Mouse (Mus musculus) kidney, adult 9 months (tissue): ENCODE data around the gene Asb16.

Experiments used
- DNase-seq: peaks from one replicate; pipeline ENCODE4 v3.0.0; 2022

Asb16 gene

DNA sequence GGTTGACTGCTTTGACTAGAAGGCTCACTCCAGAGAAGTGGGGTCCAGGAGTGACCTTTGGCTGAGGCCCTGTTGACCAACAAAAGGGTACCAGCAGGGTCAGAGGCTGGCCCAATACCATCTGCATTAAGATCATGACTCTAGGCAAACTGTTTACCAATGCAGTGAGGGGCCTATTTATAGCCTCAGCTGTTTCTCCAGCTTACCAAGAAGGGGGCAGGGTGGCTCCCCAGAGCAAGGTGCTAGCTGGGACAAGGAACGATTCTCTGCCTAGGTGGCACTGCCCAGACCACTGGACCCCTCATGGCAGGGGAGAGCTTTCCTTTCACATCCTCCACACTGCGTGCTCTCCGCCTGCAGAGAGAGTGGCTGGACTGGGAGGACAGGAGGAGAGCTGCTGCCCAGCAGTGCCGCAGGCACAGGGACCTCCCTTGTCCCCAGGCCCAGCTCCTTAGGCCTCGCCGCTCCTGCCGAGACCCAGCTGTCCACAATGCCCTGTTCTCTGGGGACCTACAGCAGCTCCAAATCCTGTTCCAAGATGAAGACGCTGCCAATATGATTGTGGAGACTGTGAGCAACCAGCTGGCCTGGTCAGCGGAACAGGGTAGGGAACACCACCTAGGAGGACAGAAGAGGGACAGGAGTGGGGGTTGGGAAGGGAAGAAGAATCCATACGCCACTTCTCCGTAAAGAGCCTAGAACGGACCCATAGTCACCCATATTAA, at the start of gene Asb16:
Gene Asb16, plus strand, starts transcription at position 224 of the 725 bp plus-strand sequence.
- no peak for DNase-seq

DNA sequence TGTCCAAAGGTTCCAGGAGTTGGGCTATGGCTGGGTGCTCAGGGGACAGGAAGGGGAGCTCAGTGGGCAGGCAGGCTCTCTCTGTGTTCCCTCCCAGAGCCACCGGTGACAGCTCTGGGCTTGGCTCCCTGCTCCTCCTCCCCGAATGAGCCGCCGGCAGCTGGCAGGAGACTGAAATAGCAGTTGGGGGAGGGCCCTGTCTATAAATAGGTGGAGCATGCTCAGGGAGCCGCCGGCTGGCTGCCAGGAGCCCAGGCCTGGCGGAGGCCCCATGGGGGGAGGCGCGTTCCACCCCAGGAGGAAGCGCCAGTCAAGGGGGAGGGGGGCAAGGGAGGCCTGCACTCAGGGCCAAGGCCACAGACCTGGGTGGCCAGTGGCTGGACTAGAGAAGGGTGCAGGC, 49.8 kb upstream of the Asb16 start:
- peak; percentile 99 for DNase-seq

DNA sequence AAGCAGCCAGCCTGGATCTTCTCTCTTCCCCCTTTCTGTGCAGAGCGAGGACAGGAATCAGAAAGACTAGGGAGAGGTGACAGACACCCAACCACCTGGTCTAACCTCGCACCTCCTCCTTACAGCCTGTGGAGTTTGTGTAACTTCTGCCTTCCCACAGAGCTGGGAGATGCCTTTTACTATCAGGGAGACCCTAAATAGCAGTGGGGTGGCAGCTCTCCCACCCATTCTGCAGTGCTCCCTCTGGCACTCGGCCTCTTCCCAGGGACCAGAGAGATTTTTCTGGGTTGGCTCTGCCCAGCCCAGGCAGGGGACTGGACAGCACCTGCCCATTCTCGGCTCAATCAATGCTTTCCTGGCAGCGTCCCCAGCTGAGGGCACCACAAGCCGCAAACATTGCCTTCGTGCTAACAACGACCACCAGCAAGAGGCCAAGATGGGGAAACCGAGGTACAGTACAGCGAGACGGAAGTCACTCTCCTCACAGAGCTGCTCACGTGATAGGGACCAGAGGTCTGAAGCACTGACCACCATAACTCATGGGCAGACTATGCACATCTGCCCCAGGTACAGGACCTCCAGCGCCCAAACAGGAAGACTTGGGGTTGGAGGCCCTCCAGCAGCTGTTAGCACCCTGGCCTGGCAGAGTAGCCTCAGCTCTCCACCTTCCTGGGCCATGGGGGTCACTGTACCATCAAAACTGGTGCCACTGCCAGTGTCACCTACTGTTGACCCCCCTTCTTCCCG, 49.1 kb upstream of the Asb16 start:
- DNase-seq: peak; percentile 38

- peak; percentile 52 for DNase-seq
These were observed 48.6 kb upstream of the Asb16 start for GRCm38 (mm10) chr11:102219994-102220346.

DNA sequence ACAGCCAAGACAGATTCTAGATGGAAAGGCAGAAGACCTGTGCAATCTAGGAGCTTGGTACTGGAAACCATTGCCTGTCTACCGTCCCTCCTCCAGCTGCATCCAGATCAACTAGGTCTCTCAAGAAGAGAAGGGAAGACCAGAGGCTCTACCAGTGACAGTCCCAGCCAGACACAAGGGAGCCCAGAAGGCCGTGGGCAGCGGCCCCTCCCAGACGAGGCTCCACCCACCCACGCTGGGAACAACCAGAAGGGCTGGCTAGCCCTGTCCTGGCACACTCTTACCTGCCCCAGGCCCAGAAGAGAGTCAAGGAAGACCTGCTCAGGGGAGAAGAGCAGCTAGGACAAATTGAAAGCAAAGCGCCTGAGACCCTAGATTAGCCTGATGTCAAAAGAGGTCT, 48.1 kb upstream of the Asb16 start:
- DNase-seq: no peak

DNA sequence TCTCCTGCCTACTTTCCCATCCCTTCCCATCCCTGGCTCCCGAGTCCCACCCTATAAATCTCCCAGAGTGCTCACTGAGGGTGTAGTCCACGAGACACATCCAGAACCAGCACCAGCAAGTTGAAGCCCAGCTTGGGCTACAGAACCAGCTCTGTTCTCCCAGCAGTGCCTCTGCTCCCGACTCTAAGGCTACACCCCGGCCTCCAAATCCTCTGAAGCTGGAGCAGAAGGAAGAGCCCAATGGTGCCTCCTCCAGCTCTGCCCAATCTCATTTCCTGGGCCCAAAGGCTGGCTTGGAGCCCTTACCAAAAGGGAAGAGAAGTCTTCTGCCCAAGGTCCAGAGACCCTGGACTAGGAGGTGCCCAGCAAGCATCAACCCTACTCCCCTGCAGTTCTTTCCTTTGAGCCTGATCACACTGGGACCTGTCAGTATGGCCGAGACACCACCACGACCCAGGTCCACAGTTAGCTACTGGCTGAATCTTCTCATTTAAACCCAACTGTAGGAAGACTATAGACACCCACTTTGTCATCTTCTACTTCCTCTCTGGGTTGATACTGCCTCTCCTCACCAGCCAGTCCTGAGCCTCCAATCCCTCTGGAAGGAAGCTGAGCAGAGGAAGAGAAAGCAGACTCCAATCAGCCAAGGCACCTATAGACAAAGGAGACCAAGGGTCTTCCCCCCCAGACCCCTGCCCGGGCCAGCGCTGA, 47.1 kb upstream of the Asb16 start:
- DNase-seq: no peak

DNA sequence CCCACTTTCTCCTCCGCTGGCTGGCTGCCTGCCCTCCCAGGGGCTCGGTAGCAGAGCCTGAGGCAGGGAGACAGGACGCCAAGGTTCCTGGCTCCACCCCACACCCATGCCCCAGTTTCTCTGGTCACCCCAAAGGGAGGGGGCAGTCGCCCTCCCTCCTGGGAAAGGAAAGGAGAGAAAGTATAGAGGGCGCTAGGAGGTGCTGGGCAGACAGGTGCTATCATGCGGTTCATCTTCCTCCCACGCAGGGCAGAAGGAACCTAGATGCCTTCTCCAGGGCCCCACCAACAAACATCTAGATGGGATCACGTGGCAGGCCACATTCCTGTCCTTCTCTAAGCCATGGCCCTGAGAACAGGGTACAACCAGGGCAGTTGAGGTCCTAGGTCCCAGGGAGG, 46.6 kb upstream of the Asb16 start:
- peak; percentile 70 for DNase-seq

- DNase-seq: peak; percentile 61
These were observed 45.4 kb upstream of the Asb16 start for GRCm38 (mm10) chr11:102223166-102223565.

DNA sequence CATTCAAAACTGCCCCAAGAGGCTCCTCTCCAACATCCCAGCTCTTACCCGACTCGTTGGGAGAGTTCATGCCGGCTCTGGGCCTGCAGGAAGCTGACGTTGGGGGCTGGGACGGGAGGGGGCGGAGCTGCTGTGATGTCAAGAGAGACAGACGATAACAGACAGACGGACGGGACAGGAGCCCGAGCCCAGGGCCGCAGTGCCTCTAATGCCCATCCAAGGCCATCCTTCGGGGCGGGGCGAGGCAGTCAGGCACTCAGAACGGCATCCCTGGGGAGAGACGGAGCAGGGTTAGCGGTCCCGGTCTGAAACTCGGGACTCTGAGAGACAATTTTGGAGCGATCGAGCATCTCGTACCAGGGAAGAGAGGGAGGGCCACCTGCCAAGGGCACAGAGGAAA, 43.9 kb upstream of the Asb16 start:
- DNase-seq: no peak

DNA sequence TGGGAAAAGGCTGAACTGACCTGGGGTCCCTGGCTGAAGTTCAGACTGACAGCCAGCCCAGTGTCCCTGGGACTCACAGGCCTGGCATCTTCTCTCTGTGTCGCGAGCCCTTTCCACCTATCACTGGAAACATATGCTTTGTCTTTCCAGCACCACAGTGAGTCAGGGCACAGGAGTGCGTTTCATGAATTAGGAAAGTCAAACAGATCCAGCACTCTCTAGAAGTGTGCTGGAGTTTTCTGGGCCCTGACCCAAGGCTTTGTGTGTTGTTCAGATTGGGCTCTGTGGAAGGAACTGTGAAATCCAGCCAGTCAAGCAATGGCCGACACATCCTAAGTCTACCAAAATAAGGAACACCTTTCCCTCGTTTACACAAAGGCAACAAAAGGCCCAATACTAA, 43.3 kb upstream of the Asb16 start:
- DNase-seq: no peak

GRCm38 (mm10) chr11:102226067-102226978, 42.2 kb upstream of the Asb16 start:
- no peak for DNase-seq

- no peak for DNase-seq
These were observed 41.0 kb upstream of the Asb16 start for GRCm38 (mm10) chr11:102227270-102228190.

- DNase-seq: no peak
These were observed 40.4 kb upstream of the Asb16 start for GRCm38 (mm10) chr11:102228191-102228545.

GRCm38 (mm10) chr11:102228646-102229268, 39.8 kb upstream of the Asb16 start:
- no peak for DNase-seq

DNA sequence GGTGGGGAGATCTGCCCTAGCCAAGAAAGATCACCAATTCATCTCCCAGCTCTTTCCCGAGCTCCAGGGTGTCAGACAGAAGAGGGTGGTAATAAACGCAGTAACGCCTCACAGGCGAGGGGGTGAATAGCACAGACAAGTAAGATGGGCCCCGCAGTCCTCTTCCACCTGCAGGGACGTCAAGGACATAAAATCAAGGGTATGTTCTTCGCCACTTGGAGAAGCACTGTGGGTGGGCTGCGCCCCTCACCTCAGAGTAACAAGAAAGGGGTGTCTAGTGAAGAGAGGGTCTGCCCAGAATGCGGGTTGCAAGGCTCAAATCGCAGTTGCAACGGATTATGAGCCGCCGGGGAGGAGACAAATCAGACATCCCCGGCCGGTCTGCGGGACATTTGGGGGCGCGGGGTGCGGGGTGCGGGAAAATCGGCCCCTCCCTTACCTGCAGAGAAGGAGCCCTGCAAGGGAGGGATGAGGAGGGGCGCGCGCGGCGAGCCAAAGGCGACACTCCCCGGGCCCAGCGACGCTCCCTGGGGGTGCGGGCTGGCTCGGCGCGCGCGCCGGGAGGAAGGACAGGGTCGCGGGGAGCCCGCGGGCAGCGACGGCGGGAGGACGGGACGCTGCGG, 39.1 kb upstream of the Asb16 start:
- peak; percentile 42 for DNase-seq

DNA sequence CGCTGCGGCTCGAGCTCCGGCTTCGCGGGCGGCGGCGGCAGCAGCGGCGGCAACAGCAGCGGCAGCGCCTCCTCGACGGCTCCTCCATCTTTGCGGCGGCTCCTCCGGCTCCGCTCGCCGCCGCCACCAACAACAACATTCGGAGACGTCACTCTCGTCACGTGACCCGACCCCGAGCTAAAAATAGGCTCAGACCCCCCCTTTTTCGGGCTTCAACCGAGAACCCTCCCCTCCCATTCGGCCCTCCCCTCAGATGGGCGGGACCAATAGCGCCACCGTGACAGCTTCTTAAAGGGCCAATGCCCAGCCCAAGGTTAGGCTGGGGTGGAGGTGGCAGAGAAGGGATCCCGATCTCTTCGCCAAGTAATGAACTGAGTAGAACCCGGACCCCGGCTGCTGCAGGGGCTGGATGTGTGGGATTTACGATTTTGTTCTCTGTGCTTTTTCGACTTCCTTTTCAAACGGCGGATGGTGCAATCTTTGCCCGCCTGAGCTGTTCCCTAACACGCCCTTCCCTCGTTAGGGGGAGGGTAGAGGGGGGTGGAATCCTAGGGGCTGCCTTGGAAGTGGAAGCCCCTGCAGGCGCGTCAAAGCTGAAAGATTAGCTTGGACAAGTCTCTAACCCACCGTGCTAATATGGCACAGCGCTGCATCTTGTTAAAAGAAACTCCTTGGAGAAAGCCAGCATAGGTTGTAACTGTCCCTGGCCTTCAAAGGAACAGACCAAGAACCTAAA, 38.4 kb upstream of the Asb16 start, which contains the start of gene Hdac5:
Gene Hdac5, minus strand, starts transcription at position 161 of the 736 bp plus-strand sequence.
- DNase-seq: peak; percentile 99

DNA sequence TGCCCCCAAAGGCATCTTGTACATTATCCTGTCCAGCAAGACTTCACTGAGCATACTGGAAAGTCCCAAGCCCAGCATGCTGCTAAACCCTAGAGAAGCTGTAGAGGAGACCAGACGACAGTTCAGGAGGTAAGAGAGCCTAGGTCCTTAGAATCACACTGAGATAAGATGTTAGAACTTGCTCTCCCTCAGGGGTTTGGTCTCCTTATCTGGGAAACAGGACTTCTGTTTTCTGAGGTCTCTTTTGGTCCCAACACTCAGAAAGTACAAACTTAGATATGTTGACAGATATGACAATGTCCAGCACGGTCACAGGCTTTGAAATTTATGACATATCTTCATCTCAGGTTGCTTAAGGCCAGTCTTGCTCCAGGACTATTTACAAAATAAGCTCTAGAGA, 32.5 kb upstream of the Asb16 start:
- no peak for DNase-seq

DNA sequence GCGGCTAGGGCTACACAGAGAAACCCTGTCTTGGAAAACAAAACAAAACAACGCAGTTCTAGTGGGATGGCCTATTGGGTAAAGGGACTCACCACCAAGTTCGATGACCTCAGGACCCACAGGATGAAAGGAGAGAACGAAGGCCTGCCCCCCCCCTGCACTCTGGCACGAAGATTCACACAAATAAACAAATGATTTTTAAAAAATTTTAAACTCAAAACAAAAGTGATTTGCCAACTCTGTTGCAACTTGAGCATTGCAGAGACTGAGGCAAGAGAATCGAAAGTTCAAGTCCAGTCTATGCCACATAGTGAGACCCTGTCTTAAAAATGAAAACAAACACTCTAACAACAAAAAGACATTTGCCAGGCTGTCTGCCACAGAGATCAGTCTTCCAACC, 27.9 kb upstream of the Asb16 start:
- no peak for DNase-seq

GRCm38 (mm10) chr11:102241246-102241645, 27.3 kb upstream of the Asb16 start:
- DNase-seq: peak; percentile 65

DNA sequence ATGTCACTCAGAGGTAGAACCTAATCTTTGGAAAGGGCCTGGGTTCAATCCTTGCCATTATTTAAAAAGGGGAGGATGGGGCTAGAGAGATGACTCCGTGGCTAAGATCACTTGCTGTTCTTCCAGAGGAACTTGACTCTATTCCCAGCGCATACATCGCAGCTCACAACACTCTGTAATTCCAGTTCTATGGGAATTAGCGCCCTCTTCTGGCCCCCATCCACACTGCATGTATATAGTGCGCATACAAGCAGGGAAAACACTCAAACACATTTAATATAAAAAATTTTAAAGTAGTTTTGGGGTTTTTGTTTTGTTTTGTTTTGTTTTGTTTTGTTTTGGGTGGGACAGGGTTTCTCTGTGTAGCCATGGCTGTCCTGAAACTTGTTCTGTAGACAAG, 26.7 kb upstream of the Asb16 start:
- DNase-seq: no peak
